Mouse (Mus musculus) left cerebral cortex, postnatal 10 days (tissue): ENCODE data around the gene Gpx8. TPM values are rescaled to one million over a fixed set of nuclear protein-coding genes. Genes with fewer than 3 reads are reported as not detected.
"Not testable (repeated sequence)": the region's sequence is repeated elsewhere in the genome, so short reads cannot be mapped to it uniquely, and the experiment has no call there.

ENCODE experiments used
- DNase-seq, 2 experiments: peaks; one replicate each; pipeline ENCODE4 v3.0.0; 2021 to 2022; ENCODE audit warnings: low spot score in 2 of 2, mixed read lengths in 1 of 2; ENCODE audit errors: extremely low spot score in 1 of 2
- intact Hi-C: fragments of 180-260 bp; cut with DNase I; formaldehyde crosslinking; loops from one replicate; pipeline ENCODE4 v1.15.1; 2025
- total RNA-seq, 2 experiments: library from RNA; stranded (reverse); gene quantifications; 2 replicates each; pipeline ENCODE4 v1.2.3; 2021

Gene Gpx8
- total RNA-seq, 2 experiments from 2014 or later = 13.9 to 16.3 TPM

- intact Hi-C loops = loop anchor here (5.0 kb wide), 1 partner anchor 46 kb away; the partner anchor contains the start of gene Ccno
- no peak for DNase-seq
These were observed 13.4 kb downstream of the Gpx8 start for GRCm38 (mm10) chr13:113032831-113033230.

GRCm38 (mm10) chr13:113031792-113032571 lies 14.2 kb downstream of the Gpx8 start:
- intact Hi-C loops = loop anchor here (5.0 kb wide), 1 partner anchor 45 kb away; the partner anchor contains the start of gene Ccno

DNA sequence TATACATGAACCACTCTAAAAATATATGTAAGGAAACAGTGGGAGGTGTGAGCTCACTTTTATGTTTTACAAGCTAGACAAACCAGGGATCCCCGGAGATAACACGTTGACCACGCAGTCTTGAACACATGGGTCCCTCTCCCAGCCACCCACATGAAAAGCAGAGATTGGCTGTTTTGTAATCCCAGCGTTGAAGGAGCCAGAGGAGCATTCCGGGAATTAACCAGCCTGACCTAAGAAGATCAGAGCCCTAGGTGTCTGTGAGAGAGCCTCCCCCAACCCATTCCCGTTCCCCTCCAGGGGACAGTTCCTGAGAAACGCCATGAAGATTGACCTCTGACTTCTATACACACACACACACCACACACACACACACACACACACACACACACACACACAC lies 14.9 kb downstream of the Gpx8 start:
- DNase-seq = no peak
- intact Hi-C loops = loop anchor here (5.0 kb wide), 1 partner anchor 44 kb away; the partner anchor contains the start of gene Ccno

More at GRCm38 (mm10) chr13:113031792-113032571, 14.2 kb downstream of the Gpx8 start:
- peak in 1 of 2 experiments; percentile 39 for DNase-seq

DNA sequence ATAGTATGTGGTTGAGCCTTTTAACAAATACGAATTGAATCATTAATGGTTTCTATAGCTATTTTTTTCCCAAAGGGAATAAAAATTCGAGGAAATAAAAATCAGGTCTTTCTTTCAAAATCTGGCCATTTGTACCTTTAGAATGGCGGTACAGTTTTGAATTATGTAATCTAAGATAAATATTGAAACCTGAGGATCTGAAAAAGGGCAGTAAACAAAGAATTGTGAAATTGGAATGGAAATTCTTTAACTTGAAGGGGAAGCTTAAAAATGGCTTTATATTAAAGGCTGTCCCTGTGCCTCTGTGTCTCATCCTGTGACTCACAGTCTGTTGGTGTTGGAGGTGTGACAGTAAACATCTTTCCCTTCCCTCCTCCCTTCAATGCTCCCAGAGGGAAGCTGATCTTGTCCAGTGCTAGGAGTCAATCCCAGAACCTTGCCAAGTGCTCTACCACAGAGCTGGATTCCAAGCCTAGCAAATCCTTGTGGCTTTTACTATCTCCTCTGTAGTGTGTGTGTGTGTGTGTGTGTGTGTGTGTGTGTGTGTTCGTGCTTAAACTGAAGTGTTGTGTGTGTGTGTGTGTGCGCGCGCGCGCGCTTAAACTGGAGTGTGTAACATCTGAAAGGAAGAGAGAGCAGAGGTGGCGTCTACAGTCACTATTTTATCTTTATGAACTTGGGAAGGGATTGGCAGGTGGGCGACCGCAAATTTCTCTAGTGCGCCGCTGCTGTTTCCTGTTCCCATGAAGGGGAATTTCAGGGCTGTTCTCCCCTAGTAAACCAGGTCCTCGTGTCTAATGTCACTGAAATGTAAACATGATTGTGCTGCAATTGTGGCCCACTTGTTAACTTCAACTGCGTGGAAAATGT lies 22.7 kb downstream of the Gpx8 start:
- intact Hi-C loops = no loop called here
- DNase-seq = no peak

GRCm38 (mm10) chr13:113022467-113022866 lies 23.7 kb downstream of the Gpx8 start:
- no peak for DNase-seq
- intact Hi-C loops = no loop called here

DNA sequence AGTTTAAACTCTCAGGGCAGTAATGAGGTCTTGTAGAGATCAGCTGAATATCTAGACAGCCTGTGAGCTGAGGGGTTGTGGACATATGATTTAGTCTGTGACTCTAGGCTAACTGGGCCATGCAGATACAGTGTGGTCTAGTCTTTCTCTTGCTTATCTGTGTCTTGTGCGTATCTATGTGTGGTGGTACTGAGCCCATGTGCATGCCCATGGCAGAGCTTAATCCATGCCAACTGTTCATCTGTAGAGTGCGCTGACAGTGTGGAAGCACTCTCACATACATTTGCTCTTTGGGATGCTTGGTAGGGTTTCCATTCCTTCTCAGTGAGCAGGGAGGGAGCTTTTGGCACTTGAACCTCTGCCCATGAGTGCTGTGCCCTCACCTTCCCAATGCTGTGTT lies 24.7 kb downstream of the Gpx8 start:
- intact Hi-C loops = no loop called here
- DNase-seq = no peak

DNA sequence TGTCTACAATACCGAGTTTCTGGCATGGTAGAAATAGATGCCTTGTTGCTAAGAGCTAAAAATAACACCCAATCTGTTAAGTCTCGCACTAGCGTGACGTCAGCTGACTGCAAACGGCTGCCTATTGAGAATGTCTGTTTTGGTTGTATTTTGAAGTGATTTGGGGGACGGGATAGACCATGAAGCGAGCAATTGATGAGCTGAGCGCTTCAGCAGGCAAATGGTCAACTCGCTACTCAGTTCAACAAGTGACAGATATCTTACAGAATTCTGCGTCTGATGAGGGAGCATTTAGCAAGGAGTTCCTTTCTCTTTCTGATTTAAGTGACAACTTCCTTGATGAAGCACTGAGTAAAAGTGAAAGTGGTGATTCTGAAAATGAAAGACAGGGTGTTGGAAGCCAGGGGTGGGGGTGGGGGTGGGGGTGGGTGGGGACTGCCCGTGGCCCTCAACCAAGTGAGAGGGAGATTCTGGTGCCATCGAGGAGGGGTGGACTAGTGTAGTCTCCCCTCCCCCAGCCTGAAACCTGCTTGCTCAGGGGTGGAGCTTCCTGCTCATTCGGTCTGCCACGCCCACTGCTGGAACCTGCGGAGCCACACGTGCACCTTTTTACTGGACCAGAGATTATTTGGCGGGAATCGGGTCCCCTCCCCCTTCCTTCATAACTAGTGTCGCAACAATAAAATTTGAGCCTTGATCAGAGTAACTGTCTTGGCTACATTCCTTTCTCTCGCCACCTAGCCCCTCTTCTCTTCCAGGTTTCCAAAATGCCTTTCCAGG lies 32.8 kb downstream of the Gpx8 start:
- DNase-seq, intact Hi-C loops: not testable (repeated sequence)

DNA sequence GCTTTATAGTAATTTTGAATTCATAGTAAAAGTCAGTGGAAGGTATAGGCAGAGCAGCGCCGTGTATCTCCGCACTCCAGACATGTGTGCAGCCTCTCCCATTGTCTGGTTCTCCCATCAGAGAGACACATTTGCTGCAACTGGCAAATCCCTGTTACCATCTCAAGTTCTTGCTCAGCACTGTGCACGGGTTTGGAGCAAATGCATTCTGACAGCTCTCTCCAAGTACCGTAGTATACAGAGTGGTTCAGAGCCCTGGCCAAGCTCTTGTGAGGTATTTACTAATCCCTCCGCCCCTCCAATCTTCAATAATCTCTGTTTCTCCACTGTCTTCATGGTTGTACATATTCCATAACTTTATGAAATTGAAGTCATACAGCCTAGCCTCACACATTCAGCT lies 33.5 kb downstream of the Gpx8 start:
- DNase-seq = no peak
- intact Hi-C loops = no loop called here

DNA sequence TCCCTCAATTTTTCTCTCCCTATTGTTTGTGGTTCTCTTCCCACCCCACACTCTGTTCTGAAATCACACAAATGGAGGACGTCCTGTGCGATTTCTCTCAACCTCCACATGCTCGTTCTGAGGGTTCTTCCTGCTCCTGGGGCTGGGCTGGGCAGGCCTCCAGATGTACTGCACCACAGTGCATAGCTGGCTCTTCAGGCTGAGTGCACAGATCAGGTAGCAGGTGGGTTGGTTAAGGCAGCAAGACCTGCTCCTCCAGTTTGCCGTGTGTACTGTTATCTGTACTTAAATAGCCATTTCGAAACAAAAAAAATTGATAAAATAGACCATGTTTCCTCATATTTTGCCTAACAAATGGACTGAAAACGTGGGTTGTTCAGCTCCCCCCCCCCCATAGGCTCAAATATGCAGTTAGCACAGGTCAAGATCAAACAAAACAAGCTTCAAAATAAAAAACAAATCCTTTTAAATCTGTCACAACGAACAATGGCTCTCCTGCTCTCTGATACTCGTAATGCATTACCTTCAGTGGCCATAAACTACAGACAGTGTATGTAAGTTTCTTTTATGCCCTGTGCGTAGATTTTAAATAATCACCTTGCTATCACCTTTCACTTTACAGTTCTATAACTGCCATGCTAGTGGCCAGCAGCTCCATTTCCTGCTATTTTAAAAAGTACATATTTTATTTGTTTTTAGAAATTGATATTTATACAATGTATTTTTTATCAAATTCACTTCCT lies 45.5 kb downstream of the Gpx8 start:
- no peak for DNase-seq
- intact Hi-C loops = no loop called here

DNA sequence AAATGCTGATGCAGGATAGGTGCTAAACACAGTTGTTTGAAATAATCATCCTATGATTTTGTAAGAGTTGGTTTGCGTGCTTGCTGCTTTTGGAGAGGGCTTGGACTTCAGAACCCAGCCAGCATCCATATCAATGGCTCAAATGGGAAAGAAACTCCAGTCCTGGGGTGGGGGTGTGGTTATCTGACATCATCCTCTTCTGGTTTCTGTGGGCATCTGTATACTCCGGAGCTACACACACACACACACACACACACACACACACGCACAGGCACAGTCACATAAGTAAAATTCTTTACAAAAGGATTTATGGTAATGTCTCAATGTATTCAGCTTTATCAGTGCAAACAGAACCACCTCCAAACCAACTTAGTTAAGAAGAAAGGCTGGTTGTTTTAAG lies 46.1 kb downstream of the Gpx8 start:
- DNase-seq = no peak
- intact Hi-C loops = no loop called here

GRCm38 (mm10) chr13:112998427-112999201 lies 47.6 kb downstream of the Gpx8 start:
- intact Hi-C loops = no loop called here
- peak in 1 of 2 experiments; percentile 52 for DNase-seq

DNA sequence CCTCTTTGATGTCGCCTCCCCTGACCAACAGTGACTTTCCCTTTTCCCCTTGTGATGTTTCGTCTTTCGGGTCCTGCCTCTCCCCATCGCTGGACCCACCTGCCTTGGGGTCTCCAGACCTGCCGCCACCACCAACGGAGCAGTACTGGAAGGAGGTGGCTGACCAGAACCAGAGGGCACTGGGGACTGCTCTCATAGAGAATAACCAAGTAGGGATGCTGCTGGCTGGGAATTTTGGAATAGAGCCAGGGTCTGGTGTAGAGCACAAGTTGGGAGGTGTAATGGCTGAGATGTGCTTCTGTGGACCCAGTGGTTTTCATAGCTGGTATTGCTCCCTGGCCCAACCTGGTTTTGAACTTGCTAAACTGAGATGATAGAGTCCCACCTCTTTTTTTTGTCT lies 48.8 kb downstream of the Gpx8 start:
- intact Hi-C loops = no loop called here
- no peak for DNase-seq

GRCm38 (mm10) chr13:112996407-112996806 lies 49.8 kb downstream of the Gpx8 start:
- no peak for DNase-seq
- intact Hi-C loops = no loop called here

DNA sequence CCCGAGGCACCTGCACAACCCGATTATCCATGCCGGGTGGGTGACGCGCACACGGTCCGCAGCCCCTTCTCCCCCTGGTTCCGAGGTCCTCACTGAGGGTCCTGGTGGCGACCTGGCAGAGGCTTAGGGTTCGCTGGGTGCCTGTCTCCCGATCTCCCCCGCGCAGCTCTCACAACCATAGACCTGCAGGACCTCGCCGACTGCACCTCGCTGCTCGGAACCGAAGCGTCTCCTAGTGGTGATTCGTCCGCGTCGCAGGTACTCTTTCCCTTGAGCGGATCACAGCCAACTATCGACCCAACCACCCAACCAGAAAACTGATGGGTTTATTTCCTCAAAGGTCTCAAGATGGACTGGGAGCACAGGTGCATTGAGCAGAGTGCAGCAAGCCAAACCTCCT lies 52.0 kb downstream of the Gpx8 start:
- DNase-seq = peak in 1 of 2 experiments; percentile 56
- intact Hi-C loops = no loop called here

DNA sequence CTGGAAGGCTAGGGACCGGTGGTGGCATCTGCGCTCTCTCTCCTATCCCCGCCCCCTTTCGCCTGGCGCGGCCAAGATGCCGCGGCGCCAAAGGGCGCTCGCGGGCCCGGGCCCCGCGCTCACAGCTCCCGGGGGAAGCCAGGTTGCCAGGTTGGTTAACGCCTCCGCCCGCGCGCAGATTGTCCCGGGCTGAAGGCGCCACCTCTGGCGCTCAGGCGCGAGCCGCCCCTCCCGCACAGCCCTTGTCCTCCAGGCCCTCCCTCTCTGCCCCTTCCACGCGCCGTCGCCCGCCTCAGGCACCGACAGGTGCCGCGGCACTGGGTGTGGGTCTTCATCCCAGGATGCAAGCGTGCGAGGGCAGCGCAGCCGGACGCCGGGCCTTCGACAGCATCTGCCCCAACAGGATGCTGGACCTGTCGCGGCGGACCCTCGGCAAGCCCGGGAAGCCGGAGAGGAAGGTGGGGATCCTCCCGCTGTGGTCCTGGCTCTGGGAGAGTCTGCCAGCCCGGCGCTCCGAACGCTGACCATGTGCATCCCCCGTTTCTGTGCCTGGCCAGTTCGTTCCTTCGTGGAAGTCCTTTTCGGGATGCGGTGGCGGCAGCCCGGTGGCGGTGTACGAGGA lies 52.6 kb downstream of the Gpx8 start, which contains the start of gene Mcidas:
Mcidas (plus strand) TSS at position 315 of the 622 bp plus-strand sequence.
- intact Hi-C loops = no loop called here
- DNase-seq = peak in 1 of 2 experiments; percentile 31
